Mouse (Mus musculus) kidney, adult 11 months (tissue): ENCODE data around the gene Alg1.

Experiments
- DNase-seq: peaks from one replicate; pipeline ENCODE4 v3.0.0; 2022

Alg1 gene

GRCm38 (mm10) chr16:5242882-5243281 lies 9.5 kb downstream of the Alg1 start:
- DNase-seq = no peak

DNA sequence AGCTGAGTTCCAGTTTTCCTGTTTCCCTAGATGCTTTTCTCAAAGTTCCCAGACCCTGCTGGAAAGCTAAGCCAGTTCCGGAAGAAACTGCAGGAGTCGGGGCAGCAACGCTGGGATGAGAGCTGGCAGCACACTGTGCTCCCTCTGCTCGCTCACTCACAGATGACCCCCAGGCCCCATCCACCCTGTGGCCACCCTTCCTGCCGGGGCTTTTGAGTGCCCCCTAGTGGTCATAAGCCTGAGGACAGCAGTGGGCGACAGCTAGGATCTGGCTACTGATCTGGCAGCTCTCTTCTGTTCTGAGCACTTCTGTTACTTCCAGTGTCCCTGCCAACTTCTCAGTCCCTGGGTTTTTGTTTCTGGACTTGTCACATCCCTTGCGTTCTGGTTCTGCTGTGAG lies 11.0 kb downstream of the Alg1 start:
- DNase-seq = peak; percentile 43

DNA sequence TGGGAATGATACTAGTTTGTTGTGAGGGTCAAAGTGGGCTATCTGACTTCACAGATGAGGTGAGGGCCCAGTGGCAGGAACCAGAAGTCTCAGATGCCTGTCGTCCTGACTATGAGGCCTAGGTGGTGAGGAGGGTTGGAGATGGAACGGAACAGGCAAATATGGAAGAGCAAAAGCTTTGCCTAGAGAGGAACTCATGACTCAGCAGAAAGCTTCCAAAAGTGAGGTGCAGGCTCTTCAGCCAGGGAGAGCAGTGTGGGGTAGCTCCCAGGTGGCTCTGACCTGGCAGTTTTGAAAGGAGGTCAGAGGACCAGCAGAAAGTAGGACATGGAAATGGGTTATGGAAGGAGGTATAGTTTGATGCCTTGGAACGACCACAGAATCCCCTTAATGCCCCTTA lies 17.5 kb downstream of the Alg1 start:
- no peak for DNase-seq

DNA sequence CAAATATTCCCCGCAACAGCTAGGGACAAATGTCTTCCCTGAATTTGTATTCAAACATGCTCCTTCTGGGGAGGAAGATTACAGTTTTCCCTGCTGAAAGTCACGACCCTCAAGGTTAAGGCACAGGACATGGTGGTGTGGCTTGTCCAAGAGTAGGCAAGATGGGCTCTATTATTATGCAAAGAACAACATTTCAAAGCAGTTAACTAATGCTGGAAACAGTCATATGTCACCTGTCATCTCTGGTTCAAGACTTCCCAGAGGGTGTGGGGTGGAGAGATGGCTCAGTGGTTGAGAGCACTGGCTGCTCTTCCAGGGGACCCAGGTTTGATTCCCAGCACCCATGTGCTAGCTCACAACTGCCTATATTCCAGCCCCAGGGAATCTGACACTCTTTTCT lies 18.8 kb downstream of the Alg1 start:
- no peak for DNase-seq

- peak; percentile 80 for DNase-seq
These were observed 21.1 kb downstream of the Alg1 start for GRCm38 (mm10) chr16:5254346-5255025.

- DNase-seq = no peak
These were observed 21.8 kb downstream of the Alg1 start for GRCm38 (mm10) chr16:5255081-5255740.

DNA sequence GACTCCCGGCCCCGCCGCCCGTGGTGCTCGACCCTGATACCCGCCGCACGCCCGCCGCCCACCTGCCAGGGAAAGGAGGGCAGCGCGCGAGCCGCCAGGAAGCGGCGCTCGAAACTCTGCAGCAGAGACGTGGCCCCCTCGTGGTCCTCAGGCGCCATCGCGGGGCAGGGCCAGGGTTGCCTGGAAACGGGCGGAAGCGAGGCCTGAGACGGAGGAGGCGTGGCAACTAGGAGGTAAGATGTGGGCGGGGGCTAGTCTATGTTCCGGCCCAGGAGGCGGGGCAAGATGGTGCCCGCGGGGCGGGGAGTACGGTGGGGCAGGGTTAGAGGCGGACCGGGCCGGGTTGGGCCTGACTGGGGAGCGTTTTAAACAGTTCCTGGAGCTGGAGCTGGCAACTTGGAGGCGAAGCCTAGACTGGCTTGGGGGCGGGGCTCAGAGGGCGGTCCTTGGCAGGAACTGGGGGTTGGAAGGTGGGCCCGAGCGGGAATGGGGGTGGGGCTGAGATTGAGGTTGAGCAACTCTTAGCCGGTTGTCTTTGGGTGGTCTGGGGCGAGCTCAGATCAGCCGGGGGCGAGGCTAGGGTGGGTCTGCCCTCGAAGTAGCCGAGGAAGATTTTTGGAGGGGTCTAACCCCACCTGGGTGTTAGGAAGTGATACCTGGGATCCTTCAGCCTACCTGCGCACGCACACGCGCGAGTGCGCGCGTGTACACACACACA lies 22.5 kb downstream of the Alg1 start, which contains the start of gene Eef2kmt:
Gene Eef2kmt (minus strand): TSS at position 205 of the 718 bp plus-strand sequence.
- peak; percentile 99 for DNase-seq

GRCm38 (mm10) chr16:5263156-5263555 lies 29.7 kb downstream of the Alg1 start:
- no peak for DNase-seq

DNA sequence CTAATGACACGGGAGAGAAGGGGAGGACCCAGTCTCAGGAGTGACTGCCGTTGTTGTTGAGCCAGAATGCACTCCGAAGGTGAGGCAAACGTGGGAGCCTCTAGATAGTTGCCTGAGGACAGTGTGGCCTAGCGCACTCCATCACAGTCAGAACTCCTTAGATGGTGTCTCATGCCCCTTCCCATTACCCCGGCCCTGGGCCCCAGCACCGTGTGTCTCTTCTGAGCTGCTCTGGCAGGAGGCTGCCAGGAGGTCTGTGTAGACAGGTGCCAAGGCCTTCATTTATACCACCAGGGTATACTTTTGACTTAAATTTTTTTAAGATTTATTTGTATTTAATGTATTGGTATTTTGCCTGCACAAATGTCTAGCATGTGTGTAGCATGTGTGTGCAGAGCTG lies 30.5 kb downstream of the Alg1 start:
- no peak for DNase-seq

GRCm38 (mm10) chr16:5271411-5272035 lies 38.1 kb downstream of the Alg1 start:
- DNase-seq = no peak

DNA sequence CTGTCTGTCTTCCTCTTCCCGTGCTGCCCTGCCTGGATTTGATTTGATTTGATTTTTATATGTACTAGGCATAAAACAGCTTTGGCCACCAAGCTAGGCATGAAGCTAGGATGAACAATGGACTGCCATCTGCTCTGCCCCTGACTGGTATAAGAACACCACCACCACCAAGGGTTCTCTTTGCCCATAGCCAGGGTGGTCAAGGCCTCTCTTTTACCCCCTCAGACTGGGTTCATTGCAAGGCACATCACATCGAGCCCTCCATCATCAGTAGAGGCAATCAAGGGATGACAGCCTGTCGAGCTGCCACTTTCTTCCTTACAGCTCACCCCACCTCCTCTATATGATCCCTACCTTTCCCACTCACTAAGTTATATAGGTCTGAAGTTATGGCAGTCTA lies 39.0 kb downstream of the Alg1 start:
- DNase-seq = no peak

- no peak for DNase-seq
These were observed 46.3 kb downstream of the Alg1 start for GRCm38 (mm10) chr16:5279571-5280222.

DNA sequence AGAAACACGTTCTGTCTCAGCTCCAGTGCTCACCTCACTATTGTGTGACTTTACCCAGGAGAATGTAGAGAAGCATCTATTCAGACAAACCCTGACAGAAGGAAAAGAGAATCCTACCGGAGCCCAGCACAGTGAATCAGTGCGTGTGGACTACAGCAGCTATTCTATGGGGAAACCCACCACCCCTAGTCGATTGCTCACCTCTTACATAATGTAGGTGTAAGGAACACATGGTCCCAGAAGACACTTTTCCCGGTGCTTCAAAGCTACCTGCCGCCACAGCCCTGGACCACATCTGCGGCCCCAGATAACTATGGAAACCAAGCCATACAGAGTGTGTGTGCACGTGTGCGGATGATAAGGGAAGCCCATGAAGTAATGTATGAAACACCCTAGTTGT lies 49.3 kb downstream of the Alg1 start:
- no peak for DNase-seq

DNA sequence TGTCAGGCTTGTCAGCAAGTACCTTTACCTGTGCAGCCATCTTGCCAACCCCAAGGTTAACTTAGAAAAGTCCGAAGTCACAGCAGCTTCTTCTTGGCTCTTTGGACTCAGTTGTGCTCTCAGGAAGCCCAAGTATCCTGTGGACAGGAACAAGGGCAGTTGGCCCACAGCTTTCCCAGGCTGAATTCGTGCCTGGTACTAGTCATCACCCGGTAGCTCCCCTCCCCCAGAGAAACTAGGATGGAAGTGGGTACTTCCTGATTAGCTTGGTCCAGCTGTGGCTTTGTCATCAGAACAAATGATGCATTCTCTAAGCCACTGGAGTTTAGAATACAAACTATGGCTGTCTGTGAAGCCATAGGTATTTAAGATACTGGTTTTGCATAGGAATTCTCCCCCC lies 52.0 kb downstream of the Alg1 start:
- no peak for DNase-seq
